Mouse (Mus musculus) heart, postnatal 0 days (tissue): ENCODE data around the gene Arl2.

ENCODE experiments used
- CTCF ChIP-seq: IDR thresholded peaks from 2 replicates; pipeline ENCODE4 v1.5.1; 2016; ENCODE audit warnings: antibody characterized with exemption, control low read depth, low read depth
- EP300 ChIP-seq: IDR thresholded peaks from 2 replicates; pipeline ENCODE4 v1.6.1; 2016; ENCODE audit warnings: antibody characterized with exemption, low read depth

DNA sequence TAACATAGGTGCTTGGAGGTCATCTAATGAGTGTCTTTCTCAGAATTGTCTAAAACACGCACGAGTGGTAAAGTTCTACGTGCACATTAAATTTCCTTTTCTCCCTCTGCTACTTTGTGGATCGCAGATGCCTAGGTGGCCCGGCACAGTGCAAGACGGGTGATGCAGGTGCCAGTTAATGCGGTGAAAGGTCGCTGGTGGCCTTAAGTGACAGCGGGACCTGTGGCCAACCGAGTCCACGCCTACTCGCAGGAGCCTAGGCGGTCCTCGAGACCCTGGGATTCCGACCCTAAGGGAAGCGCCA is 1.0 kb downstream of the Arl2 start:
- TF ChIP-seq CTCF (no peak), EP300 (no peak)
